Mouse (Mus musculus) erythroblast, embryonic 14.5 days (primary cell): ENCODE results near the gene Pip4k2a.

Source experiments
- GATA1 ChIP-seq: IDR thresholded peaks from 2 replicates; pipeline ENCODE4 v1.6.1; 2012; ENCODE audit warnings: low read length, inconsistent platforms, mixed read lengths
- TAL1 ChIP-seq: IDR thresholded peaks from 3 replicates; pipeline ENCODE4 v1.6.1; 2012; ENCODE audit warnings: low read length, inconsistent platforms, mixed read lengths

DNA sequence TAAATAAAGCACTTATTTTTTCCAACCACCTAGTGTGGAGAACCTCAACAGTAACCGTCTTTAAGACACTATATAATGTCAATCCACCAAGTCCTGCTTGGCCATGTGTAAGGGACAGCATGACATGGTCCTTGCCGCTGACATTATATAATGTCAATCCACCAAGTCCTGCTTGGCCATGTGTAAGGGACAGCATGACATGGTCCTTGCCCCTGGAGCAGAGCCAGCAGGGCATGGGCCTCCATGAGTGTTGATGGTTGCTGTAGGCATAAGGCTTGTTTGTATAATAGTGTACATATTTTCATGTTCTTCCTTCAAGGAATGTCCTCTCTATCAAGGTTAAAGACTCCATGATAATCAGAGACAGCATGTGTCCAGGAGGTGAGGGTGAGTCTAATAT is 32.0 kb downstream of the Pip4k2a start:
- no peak for TF ChIP-seq GATA1
- TF ChIP-seq TAL1 = no peak
